Mouse (Mus musculus) kidney, embryonic 15.5 days (tissue): ENCODE data around the gene Rapgef5. TPM values are rescaled to one million over a fixed set of nuclear protein-coding genes. Genes with fewer than 3 reads are reported as not detected.

Source experiments
- ATAC-seq: fragments of 200-750 bp; cut with Nextera tagmentation; replicated peaks from 2 replicates; pipeline ENCODE4 v1.8.0; 2017; ENCODE audit warnings: moderate TSS enrichment; ENCODE audit not compliant: low FRiP score
- H3K27ac ChIP-seq: fragments of 300-500 bp; sonication (generic); 2 replicates; pipeline ENCODE4 v1.5.1; 2015; ENCODE audit warnings: mild to moderate bottlenecking, inconsistent platforms
- H3K27me3 ChIP-seq: fragments of 300-500 bp; sonication (generic); 2 replicates; pipeline ENCODE4 v1.6.1; 2015; ENCODE audit warnings: inconsistent platforms
- H3K36me3 ChIP-seq: fragments of 300-500 bp; sonication (generic); 2 replicates; pipeline ENCODE4 v1.6.1; 2015; ENCODE audit warnings: inconsistent platforms
- H3K4me1 ChIP-seq: fragments of 300-500 bp; sonication (generic); 2 replicates; pipeline ENCODE4 v1.6.1; 2015; ENCODE audit warnings: inconsistent platforms
- H3K4me2 ChIP-seq: fragments of 300-500 bp; sonication (generic); 2 replicates; pipeline ENCODE4 v1.6.1; 2015; ENCODE audit warnings: moderate library complexity, mild to moderate bottlenecking, inconsistent platforms
- H3K4me3 ChIP-seq: fragments of 300-500 bp; sonication (generic); replicated peaks from 2 replicates; pipeline ENCODE4 v1.5.1; 2015; ENCODE audit warnings: mild to moderate bottlenecking, inconsistent platforms
- H3K9ac ChIP-seq: fragments of 300-500 bp; sonication (generic); 2 replicates; pipeline ENCODE4 v1.6.1; 2015; ENCODE audit warnings: mild to moderate bottlenecking, inconsistent platforms
- H3K9me3 ChIP-seq: fragments of 300-500 bp; sonication (generic); replicated peaks from 2 replicates; pipeline ENCODE4 v1.6.1; 2016; ENCODE audit warnings: inconsistent platforms
- WGBS: fragments of 180-500 bp; shearing (Covaris S2); methylation state at CpG from one replicate; pipeline ENCODE4 v1.1.7; 2015; ENCODE audit warnings: mixed read lengths; 5-methylcytosine and 5-hydroxymethylcytosine counted together
- polyA plus RNA-seq: library from polyadenylated mRNA; unstranded; fragments of >200 nt; fragmentation: Nextera tagmentation; extraction: Ambion mirVana; gene quantifications from 2 replicates; pipeline ENCODE4 v1.2.1, GENCODE M21; 2015

Gene Rapgef5
- polyA plus RNA-seq, 1 experiment from 2014 or later: 14.2 TPM

- Histone ChIP-seq H3K9me3 (no peaks in the 10 kb centered on the region), H3K9ac (no peak overlapping the region), H3K27me3 (no peaks in the 10 kb centered on the region), H3K4me3 (no peak overlapping the region), H3K4me2 (no peak overlapping the region), H3K4me1 (no peaks in the 10 kb centered on the region), H3K27ac (no peak overlapping the region), H3K36me3 (no peaks in the 10 kb centered on the region)
- WGBS: 93% methylated on average over 9 of the region's 9 CpGs
- ATAC-seq: no peak
These were observed 186.6 kb downstream of the Rapgef5 start for GRCm38 (mm10) chr12:117702928-117703327.

- Histone ChIP-seq H3K36me3 (no peaks in the 10 kb centered on the region), H3K27ac (no peak overlapping the region), H3K4me1 (no peaks in the 10 kb centered on the region), H3K27me3 (no peaks in the 10 kb centered on the region), H3K4me3 (no peak overlapping the region), H3K9me3 (no peaks in the 10 kb centered on the region), H3K4me2 (no peak overlapping the region), H3K9ac (no peak overlapping the region)
- no peak for ATAC-seq
- WGBS: 63% methylated on average over 2 of the region's 2 CpGs
These were observed 187.1 kb downstream of the Rapgef5 start for GRCm38 (mm10) chr12:117703413-117703812.

- H3K27ac ChIP-seq: no peak overlapping the region
- no peak overlapping the region for H3K4me3 ChIP-seq
- H3K4me2 ChIP-seq: no peak overlapping the region
- H3K27me3 ChIP-seq: no peaks in the 10 kb centered on the region
- no peaks in the 10 kb centered on the region for H3K9me3 ChIP-seq
- ATAC-seq: no peak
- no peaks in the 10 kb centered on the region for H3K36me3 ChIP-seq
- H3K9ac ChIP-seq: no peak overlapping the region
- no peaks in the 10 kb centered on the region for H3K4me1 ChIP-seq
- WGBS: 77% methylated on average over 3 of the region's 3 CpGs
These were observed 189.0 kb downstream of the Rapgef5 start for GRCm38 (mm10) chr12:117705308-117705707.

GRCm38 (mm10) chr12:117709280-117709679 is 193.0 kb downstream of the Rapgef5 start:
- no peak overlapping the region for H3K4me3 ChIP-seq
- H3K9me3 ChIP-seq: no peaks in the 10 kb centered on the region
- H3K27me3 ChIP-seq: no peaks in the 10 kb centered on the region
- 72% methylated on average over 12 of the region's 12 CpGs for WGBS
- H3K27ac ChIP-seq: no peak overlapping the region
- no peak overlapping the region for H3K9ac ChIP-seq
- H3K4me1 ChIP-seq: no peaks in the 10 kb centered on the region
- peak; percentile 62 for ATAC-seq
- H3K36me3 ChIP-seq: 0 out of 2 replicates have a peak, but pooled peaks cover 3% of the 10 kb centered on the region
- H3K4me2 ChIP-seq: no peak overlapping the region

- Histone ChIP-seq H3K9ac (no peak overlapping the region), H3K27me3 (no peaks in the 10 kb centered on the region), H3K9me3 (no peaks in the 10 kb centered on the region), H3K27ac (no peak overlapping the region), H3K36me3 (0 out of 2 replicates have a peak, but pooled peaks cover 3% of the 10 kb centered on the region), H3K4me2 (no peak overlapping the region), H3K4me3 (no peak overlapping the region), H3K4me1 (no peaks in the 10 kb centered on the region)
- 91% methylated on average over 6 of the region's 6 CpGs for WGBS
- ATAC-seq: no peak
These were observed 196.2 kb downstream of the Rapgef5 start for GRCm38 (mm10) chr12:117712474-117712873.

GRCm38 (mm10) chr12:117713616-117714015 is 197.3 kb downstream of the Rapgef5 start:
- Histone ChIP-seq H3K27me3 (no peaks in the 10 kb centered on the region), H3K27ac (no peak overlapping the region), H3K9me3 (no peaks in the 10 kb centered on the region), H3K9ac (no peak overlapping the region), H3K36me3 (0 out of 2 replicates have a peak, but pooled peaks cover 3% of the 10 kb centered on the region), H3K4me2 (no peak overlapping the region), H3K4me3 (no peak overlapping the region), H3K4me1 (peaks cover 3% of the 10 kb centered on the region; the same call in 1 of the 2 replicates)
- WGBS: 59% methylated on average over 6 of the region's 6 CpGs
- ATAC-seq: no peak

GRCm38 (mm10) chr12:117720794-117721747 is 204.8 kb downstream of the Rapgef5 start:
- 58% methylated on average over 14 of the region's 14 CpGs for WGBS
- no peaks in the 10 kb centered on the region for H3K27me3 ChIP-seq
- no peak overlapping the region for H3K9ac ChIP-seq
- H3K4me2 ChIP-seq: no peak overlapping the region
- H3K9me3 ChIP-seq: no peaks in the 10 kb centered on the region
- H3K27ac ChIP-seq: 0 out of 2 replicates have a peak overlapping the region, but pooled peaks have one; percentile 22
- peaks cover 15% of the 10 kb centered on the region for H3K4me1 ChIP-seq
- no peak overlapping the region for H3K4me3 ChIP-seq
- no peaks in the 10 kb centered on the region for H3K36me3 ChIP-seq
- ATAC-seq: no peak; the same call in 1 of the 2 replicates

GRCm38 (mm10) chr12:117721748-117722150 is 205.5 kb downstream of the Rapgef5 start:
- Histone ChIP-seq H3K27me3 (no peaks in the 10 kb centered on the region), H3K36me3 (peaks cover 4% of the 10 kb centered on the region; the same call in 1 of the 2 replicates), H3K4me2 (no peak overlapping the region), H3K27ac (no peak overlapping the region), H3K4me3 (no peak overlapping the region), H3K9me3 (no peaks in the 10 kb centered on the region), H3K4me1 (peaks cover 15% of the 10 kb centered on the region), H3K9ac (no peak overlapping the region)
- 66% methylated on average over 6 of the region's 6 CpGs for WGBS
- no peak for ATAC-seq

- Histone ChIP-seq H3K9me3 (no peaks in the 10 kb centered on the region), H3K9ac (no peak overlapping the region), H3K4me3 (no peak overlapping the region), H3K4me2 (no peak overlapping the region), H3K27ac (no peak overlapping the region), H3K4me1 (peaks cover 14% of the 10 kb centered on the region), H3K36me3 (peaks cover 9% of the 10 kb centered on the region; the same call in 1 of the 2 replicates), H3K27me3 (no peaks in the 10 kb centered on the region)
- no peak for ATAC-seq
- WGBS: 92% methylated on average over 4 of the region's 4 CpGs
These were observed 208.7 kb downstream of the Rapgef5 start for GRCm38 (mm10) chr12:117725011-117725410.

- ATAC-seq: no peak
- H3K4me1 ChIP-seq: peaks cover 2% of the 10 kb centered on the region; the same call in 1 of the 2 replicates
- H3K9me3 ChIP-seq: no peaks in the 10 kb centered on the region
- no peak overlapping the region for H3K27ac ChIP-seq
- H3K27me3 ChIP-seq: no peaks in the 10 kb centered on the region
- H3K9ac ChIP-seq: no peak overlapping the region
- peaks cover 12% of the 10 kb centered on the region; the same call in 1 of the 2 replicates for H3K36me3 ChIP-seq
- no peak overlapping the region for H3K4me2 ChIP-seq
- WGBS: 81% methylated on average over 8 of the region's 8 CpGs
- H3K4me3 ChIP-seq: no peak overlapping the region
These were observed 211.3 kb downstream of the Rapgef5 start for GRCm38 (mm10) chr12:117727481-117728177.

- Histone ChIP-seq H3K4me1 (peaks cover 2% of the 10 kb centered on the region; the same call in 1 of the 2 replicates), H3K9me3 (no peaks in the 10 kb centered on the region), H3K4me2 (no peak overlapping the region), H3K9ac (no peak overlapping the region), H3K27ac (no peak overlapping the region), H3K36me3 (peaks cover 12% of the 10 kb centered on the region; the same call in 1 of the 2 replicates), H3K4me3 (no peak overlapping the region), H3K27me3 (no peaks in the 10 kb centered on the region)
- ATAC-seq: no peak
- 29% methylated on average over 3 of the region's 3 CpGs for WGBS
These were observed 211.9 kb downstream of the Rapgef5 start for GRCm38 (mm10) chr12:117728178-117728611.

- H3K36me3 ChIP-seq: 0 out of 2 replicates have a peak, but pooled peaks cover 6% of the 10 kb centered on the region
- H3K27ac ChIP-seq: no peak overlapping the region
- ATAC-seq: no peak
- no peaks in the 10 kb centered on the region for H3K9me3 ChIP-seq
- H3K9ac ChIP-seq: no peak overlapping the region
- H3K4me2 ChIP-seq: no peak overlapping the region
- no peaks in the 10 kb centered on the region for H3K27me3 ChIP-seq
- peaks cover 7% of the 10 kb centered on the region; the same call in 1 of the 2 replicates for H3K4me1 ChIP-seq
- H3K4me3 ChIP-seq: no peak overlapping the region
These were observed 217.3 kb downstream of the Rapgef5 start for GRCm38 (mm10) chr12:117733611-117734010.
